Mouse (Mus musculus): ENCODE results near the gene Ptprq.

GRCm38 (mm10) chr10:107485870-107486269 lies 234.0 kb downstream of the Ptprq start, which contains the start of gene Myf5:
- TF ChIP-seq CTCF (IDR thresholded peaks at IDR 0.05; ENCODE audit: low read depth): no peak
- no peak for TF ChIP-seq EP300 (IDR thresholded peaks at IDR 0.05; ENCODE audit: low read depth)
